Mouse (Mus musculus) left cerebral cortex, postnatal 4 days (tissue): ENCODE data around the gene Cnksr3. TPM values are rescaled to one million over a fixed set of nuclear protein-coding genes. Genes with fewer than 3 reads are reported as not detected.

Source experiments
- DNase-seq: peaks from one replicate; pipeline ENCODE4 v3.0.0-alpha.2; 2022
- intact Hi-C: fragments of 180-260 bp; cut with DNase I; formaldehyde crosslinking; loops from one replicate; pipeline ENCODE4 v1.15.1; 2025
- total RNA-seq, 2 experiments: library from RNA; stranded (reverse); gene quantifications; 2 replicates each; pipeline ENCODE4 v1.2.3; 2021

The Cnksr3 gene
- total RNA-seq: 1 to 10 TPM; 4.0 to 4.7 TPM

- DNase-seq: peak; percentile 96
- intact Hi-C loops: no loop called here
Measured at GRCm38 (mm10) chr10:7211696-7212482, at the start of gene Cnksr3. Cnksr3 (minus strand) TSS chr10:7212237.

- DNase-seq: no peak
- intact Hi-C loops: no loop called here
Measured at GRCm38 (mm10) chr10:7260166-7261108, 48.4 kb upstream of the Cnksr3 start.

GRCm38 (mm10) chr10:7258607-7259006 lies 46.6 kb upstream of the Cnksr3 start:
- no peak for DNase-seq
- intact Hi-C loops: no loop called here

- intact Hi-C loops: no loop called here
- no peak for DNase-seq
Measured at GRCm38 (mm10) chr10:7250455-7250854, 38.4 kb upstream of the Cnksr3 start.

GRCm38 (mm10) chr10:7234601-7235000 lies 22.6 kb upstream of the Cnksr3 start:
- peak; percentile 7 for DNase-seq
- intact Hi-C loops: no loop called here

- DNase-seq: no peak
- intact Hi-C loops: no loop called here
Measured at GRCm38 (mm10) chr10:7217551-7218127, 5.6 kb upstream of the Cnksr3 start.

GRCm38 (mm10) chr10:7214718-7215117 lies 2.7 kb upstream of the Cnksr3 start:
- DNase-seq: no peak
- intact Hi-C loops: no loop called here

GRCm38 (mm10) chr10:7213066-7213630 lies 1.1 kb upstream of the Cnksr3 start:
- intact Hi-C loops: no loop called here
- DNase-seq: no peak

GRCm38 (mm10) chr10:7212537-7212936 lies 500 bp upstream of the Cnksr3 start:
- DNase-seq: no peak
- intact Hi-C loops: no loop called here

- DNase-seq: peak; percentile 79
- intact Hi-C loops: no loop called here
Measured at GRCm38 (mm10) chr10:7210991-7211695, 894 bp downstream of the Cnksr3 start.

- intact Hi-C loops: no loop called here
- DNase-seq: peak; percentile 18
Measured at GRCm38 (mm10) chr10:7209691-7210455, 2.2 kb downstream of the Cnksr3 start.

GRCm38 (mm10) chr10:7208859-7209441 lies 3.1 kb downstream of the Cnksr3 start:
- DNase-seq: no peak
- intact Hi-C loops: no loop called here

- DNase-seq: no peak
- intact Hi-C loops: no loop called here
Measured at GRCm38 (mm10) chr10:7207301-7207700, 4.7 kb downstream of the Cnksr3 start.

- intact Hi-C loops: no loop called here
Measured at GRCm38 (mm10) chr10:7206571-7206970, 5.5 kb downstream of the Cnksr3 start.

GRCm38 (mm10) chr10:7205576-7205975 lies 6.5 kb downstream of the Cnksr3 start:
- intact Hi-C loops: no loop called here
- no peak for DNase-seq

More at GRCm38 (mm10) chr10:7206571-7206970, 5.5 kb downstream of the Cnksr3 start:
- no peak for DNase-seq

- intact Hi-C loops: no loop called here
Measured at GRCm38 (mm10) chr10:7204953-7205352, 7.1 kb downstream of the Cnksr3 start.

GRCm38 (mm10) chr10:7202576-7202975 lies 9.5 kb downstream of the Cnksr3 start:
- intact Hi-C loops: no loop called here

More at GRCm38 (mm10) chr10:7204953-7205352, 7.1 kb downstream of the Cnksr3 start:
- DNase-seq: no peak

GRCm38 (mm10) chr10:7200665-7201064 lies 11.4 kb downstream of the Cnksr3 start:
- intact Hi-C loops: no loop called here
- no peak for DNase-seq

More at GRCm38 (mm10) chr10:7202576-7202975, 9.5 kb downstream of the Cnksr3 start:
- no peak for DNase-seq

- DNase-seq: no peak
- intact Hi-C loops: no loop called here
Measured at GRCm38 (mm10) chr10:7198201-7198600, 13.8 kb downstream of the Cnksr3 start.
